Mouse (Mus musculus) adrenal gland, postnatal 25 days (tissue): ENCODE data around the gene Hs2st1. TPM values are rescaled to one million over a fixed set of nuclear protein-coding genes. Genes with fewer than 3 reads are reported as not detected.
"Not testable (repeated sequence)": the region's sequence is repeated elsewhere in the genome, so short reads cannot be mapped to it uniquely, and the experiment has no call there.

ENCODE experiments used
- DNase-seq: peaks from one replicate; pipeline ENCODE4 v3.0.0; 2021; ENCODE audit warnings: mixed read lengths
- long read RNA-seq: library from polyadenylated mRNA; stranded (forward); transcript quantifications from one replicate; pipeline ENCODE4 v2.0.0, GENCODE M21; 2021
- total RNA-seq: library from RNA; stranded (reverse); gene quantifications from 2 replicates; pipeline ENCODE4 v1.2.3, GENCODE M21; 2021

The Hs2st1 gene
- total RNA-seq: 12.9 and 19.5 TPM in 2 replicates
- long read RNA-seq, full-length matches to known transcripts: 19 of 26 reads
- long read RNA-seq, partial matches to known transcripts: 1 of 26 reads
- long read RNA-seq, other reads (novel, unspliced or antisense): 6 of 26 reads

DNA sequence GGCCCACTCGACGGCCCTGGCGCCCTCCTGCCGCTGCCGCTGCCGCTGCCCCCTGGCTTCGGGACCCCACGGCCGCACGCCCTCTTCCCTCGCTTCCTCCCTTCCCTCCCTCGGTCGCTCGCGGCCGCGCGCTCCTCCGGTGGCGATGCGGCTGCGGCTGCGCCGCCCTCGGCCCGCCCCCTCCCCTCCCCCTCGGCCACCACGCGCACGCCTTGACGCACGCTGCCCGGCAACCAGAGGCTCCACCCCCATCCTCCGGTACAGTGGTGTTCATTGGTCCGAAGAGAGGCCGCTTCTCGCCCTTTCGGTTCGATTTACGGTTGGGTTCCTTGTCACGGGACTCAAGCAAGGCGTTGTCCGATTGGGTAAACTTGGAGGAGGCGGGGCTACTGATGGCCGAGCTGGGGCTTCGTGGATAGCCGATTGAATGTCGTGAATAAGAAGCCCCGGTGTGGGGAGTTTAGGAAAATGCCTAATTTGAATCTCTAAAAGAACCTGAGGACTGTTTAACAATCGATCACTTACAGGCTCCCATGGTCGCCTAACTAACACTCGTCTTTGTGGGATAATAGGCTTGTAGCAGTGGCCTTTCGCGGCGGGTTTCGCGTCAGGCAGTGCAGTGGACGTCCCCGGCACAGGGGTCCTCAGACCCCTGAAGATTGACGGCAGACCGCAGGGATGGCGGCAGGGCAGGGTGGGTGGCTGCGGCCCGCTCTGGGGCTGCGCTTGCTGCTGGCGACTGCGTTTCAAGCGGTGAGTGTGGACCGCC, at the start of gene Hs2st1, which contains the start of gene Selenof:
Hs2st1 (minus strand) TSS at position 135 of the 769 bp plus-strand sequence.
Selenof (plus strand) TSS at position 258 of the 769 bp plus-strand sequence.
- peak; percentile 93 for DNase-seq

DNA sequence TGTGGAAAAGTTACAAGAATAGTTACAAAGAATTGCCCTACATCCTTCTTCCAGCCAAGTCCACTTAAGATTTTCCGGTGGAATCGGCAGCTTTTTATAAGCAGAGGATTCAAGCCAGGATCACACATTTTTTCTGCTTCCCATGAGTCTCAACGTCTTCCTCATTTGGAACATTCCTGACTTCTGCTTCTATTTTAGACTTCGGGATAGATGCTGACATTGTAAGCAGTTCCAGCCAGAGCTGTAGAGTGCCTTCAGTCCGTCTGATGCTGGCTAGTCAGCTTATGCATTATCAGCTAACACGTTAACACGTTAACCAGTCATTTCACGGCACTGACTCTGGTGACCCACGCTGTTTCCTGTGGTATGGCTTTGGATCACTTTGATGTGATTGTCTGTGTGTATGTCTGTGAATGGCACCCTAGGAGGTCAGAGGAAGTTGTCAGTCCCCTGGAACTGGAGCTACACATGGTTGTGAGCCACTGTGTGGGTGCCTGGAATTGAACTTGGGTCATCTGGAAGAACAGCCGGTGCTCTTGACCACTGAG, 47.7 kb upstream of the Hs2st1 start:
- no peak for DNase-seq

DNA sequence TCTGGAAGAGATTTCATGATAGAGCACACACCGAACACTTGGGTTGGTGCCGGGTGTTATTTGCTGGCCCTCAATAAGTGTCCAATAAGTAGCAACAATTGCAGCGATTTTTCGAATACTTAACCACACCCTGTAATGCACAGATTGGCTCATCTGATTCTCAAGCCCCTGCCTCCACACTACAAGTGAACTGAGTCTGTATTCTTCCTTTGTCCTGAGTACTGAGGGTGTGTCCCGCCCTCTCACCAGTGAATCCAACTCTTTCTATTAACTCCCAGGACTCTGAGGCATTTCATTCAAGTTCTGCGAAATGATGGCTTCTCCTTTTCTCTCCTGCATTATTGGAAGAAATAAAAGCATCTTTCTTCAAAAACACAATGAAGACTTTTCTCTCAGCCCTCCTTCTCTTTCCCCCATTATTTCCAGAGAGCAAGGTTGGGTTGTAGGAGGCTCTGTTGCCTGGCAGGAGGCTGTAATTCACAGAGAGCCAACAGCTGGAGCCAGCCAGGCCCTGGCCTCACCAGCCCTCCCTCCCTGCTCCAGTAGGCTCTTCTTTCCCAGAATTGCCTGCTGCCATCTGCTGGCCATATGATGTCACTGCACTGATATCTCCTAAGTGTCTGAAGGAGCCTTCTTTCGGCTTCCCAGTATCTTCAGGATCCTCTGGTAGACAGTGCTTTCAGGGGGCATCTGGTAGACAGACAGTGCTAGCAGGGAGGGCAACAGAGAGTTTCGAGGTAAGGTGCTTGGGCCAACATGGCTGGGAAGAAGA, 46.9 kb upstream of the Hs2st1 start:
- DNase-seq: peak; percentile 78

DNA sequence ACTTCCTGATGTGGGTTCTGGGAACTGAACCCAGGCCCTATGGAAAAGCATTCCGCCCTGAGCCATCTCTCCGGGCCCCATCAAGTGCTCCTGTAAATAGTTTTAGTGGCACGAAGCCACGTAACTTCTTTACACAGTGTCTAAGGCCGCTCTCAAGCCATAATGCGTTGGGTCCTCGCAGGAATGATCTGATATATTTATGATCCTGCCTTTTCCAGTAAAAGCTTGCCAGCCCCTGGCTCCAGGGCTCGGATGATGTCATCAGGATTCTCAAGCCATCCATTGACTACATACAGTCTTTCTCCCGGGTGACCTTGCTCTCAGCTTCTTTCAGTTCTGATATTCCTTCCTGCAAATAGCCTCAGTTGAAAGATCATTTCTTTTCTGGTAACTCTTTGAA, 45.5 kb upstream of the Hs2st1 start:
- peak; percentile 11 for DNase-seq

DNA sequence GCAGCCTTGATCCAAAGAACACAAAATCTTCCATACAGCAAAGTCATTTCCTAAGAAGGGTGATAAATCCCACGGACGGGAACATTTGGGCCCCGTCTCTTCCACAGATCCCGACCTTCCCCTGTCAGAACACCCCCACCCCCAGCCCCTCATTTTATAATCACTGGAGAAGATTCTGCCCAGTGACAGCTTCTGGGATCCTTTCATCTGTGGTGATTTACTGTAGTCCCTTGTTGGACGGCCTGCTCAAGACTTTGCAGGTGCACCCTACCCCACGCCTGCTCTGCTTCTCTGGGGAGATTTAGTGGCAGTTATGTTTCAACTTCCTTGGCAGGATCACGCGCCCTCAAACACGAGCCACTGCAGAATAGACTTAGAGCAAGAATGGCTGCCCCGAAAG, 44.7 kb upstream of the Hs2st1 start:
- no peak for DNase-seq

DNA sequence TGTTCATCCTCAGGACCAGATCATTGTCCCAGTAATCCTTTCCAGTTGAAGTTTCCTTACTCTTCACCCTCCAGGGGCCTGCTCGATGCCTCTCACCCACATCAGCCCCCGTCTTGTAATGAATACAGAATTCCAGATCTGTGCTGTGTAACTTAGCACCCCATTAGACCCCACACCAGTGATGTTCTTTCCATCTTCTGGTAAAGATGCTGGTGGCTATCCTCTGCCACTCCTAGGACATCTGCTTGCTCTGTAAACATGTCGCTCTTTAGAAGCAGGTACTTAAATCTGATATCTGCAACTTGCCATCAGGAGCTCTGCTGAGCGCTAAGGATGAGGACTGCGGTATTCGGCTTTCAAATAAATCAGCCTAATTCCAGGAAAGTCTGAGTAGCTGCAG, 44.3 kb upstream of the Hs2st1 start:
- DNase-seq: no peak

DNA sequence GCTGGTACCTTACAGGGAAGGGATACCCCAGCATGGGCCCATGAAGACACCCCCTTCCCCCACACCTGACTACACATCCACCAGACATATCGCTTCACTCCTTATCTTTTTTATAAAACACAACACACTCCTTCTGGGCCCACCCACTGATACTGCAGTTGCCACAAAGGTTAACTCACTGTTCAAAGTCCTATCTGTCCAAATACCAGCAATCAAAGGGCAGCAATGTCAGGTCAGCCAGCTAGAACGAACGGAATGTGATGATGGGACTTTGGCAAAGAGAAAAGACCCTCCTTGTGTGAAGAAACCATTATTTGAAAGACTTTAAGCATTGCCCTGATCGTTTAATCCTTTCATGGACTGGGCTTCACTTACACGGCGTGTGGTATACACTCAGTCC, 42.4 kb upstream of the Hs2st1 start:
- DNase-seq: no peak

DNA sequence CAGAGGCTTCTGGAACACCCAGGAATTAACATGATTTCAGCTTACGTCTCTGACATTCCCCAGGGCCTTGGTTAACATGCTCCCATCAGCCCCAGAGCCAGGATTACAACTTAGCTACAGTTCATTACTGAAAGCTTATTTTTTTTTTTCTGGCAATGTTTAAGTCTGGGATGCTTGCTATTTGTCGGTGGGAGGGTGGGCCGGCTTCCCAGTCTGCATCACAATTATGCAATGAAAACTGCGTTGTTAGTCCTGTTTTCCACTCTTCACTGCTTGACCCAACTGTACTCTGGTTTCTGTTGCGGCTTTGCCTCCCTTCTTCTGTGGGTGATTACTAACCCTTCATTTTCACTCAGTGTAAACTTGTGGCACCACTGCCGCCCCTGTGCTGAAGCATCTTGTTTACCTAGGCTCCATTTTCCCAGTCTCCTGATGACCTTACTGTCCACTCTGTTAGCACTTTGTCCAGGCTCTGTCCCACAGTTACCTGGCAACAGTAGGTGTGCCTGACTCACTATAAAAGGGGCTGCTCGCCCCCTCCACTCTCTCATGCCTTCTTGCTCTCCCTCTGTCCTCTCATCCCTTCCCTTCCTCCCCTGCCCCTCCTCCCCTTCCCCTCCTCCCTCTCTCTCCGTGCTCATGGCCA, 41.8 kb upstream of the Hs2st1 start:
- no peak for DNase-seq

DNA sequence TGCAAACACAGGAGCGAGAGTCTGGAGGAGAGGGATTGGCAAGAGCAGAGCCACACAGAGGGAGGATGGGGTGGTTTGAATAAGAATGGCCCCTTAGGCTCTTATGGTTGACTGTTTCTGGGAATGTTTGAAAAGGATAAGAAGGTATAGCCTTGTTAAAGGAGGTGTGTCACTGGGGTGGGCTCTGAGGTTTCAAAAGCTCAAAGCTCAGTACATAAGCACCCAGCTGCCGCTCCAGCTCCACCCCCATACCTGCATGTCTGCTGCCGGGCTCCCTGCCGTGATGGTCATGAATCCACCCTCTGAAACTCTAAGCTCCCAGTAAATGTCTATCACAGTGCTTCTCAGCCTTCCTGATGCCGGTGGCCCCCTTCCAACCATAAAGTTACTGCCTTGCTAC, 40.8 kb upstream of the Hs2st1 start:
- DNase-seq: no peak

DNA sequence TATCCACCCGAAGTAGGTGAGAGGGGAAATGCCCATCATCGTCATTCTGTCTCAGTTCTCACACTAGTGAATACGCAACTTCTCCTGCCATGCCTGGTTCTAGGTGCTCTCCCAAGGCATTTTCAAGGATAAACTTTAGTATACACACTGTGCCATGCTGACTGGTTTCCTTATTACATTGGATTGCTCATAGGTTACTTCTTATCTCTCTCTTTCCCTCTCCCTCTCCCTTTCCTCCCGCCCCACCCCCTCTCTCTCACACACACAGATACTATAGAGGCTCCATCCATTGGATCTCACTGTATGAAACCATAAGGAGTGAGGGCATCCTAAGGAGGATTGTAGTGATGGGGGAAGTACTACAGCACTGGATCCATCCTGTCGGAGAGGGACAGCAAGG, 38.1 kb upstream of the Hs2st1 start:
- DNase-seq: no peak

DNA sequence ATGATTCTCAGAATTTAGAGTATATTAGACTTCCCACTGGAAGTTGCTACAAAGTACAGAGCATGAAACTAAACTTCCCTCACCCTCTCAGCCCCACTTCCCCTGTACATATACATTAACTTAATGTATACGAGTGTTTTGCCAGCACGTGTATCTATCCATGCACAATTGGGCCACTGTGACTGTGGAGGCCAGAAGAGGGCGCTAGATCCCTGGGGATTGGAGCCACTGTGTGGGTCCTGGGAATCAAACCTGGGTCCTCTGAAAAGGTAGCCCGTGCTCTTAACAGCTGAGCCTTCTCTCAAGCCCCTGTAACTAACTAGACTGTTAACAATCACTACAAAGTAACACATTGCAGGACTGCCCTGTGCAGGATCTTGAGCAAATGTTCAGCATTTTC, 36.5 kb upstream of the Hs2st1 start:
- no peak for DNase-seq

DNA sequence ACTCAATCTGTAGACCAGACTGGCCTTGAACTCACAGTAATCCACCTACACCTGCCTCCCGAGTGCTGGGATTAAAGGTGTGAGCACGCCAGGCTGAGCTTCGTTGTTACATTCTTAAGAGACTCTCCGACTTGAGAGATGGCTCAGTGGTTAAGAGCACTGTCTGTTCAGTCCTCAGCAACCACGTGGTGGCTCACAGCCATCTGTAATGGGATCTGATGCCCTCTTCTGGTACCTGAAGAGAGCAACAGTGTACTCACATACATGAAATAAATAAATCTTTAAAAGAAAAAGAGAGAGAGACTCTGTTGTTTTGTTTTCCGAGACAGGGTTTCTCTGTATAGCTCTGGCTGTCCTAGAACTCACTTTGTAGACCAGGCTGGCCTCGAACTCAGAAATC, 35.8 kb upstream of the Hs2st1 start:
- not testable (repeated sequence) for DNase-seq

DNA sequence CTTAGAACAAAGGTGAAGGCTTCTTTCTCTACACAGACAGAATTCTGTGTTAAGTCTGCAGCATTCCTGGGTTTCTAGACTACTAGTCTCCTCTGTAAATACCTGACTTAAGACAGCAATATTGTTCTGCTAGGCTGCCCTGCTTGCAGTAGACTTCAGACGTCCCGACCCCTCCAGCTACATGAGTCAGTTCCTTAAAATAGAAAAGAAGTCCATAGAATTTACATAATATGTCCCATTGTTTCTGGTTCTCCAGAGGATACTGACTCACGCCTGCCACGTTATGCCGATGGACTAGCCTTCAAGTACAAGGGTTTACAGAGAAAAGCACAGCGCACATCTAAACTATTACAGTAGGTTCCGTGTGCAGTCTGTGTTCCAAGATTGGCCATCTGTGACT, 34.2 kb upstream of the Hs2st1 start:
- DNase-seq: no peak

DNA sequence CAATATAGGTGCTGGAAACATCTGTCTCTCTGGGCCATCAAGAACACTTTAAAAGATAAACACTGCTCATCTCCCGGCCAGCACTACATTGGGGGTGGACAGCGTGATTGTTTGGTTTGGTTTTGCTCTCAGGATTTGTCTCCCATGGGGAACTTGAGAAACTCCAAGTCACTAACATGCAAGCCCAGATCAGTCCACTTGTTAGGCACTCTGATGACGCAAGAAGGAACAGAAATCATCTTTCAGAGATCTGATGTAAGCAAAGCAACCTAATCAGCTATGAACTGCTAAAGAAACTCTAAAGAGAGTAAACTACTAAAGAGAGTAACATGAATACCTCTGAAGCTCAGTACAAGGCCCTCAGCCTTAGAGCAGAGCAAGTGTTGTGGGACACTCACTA, 33.6 kb upstream of the Hs2st1 start:
- DNase-seq: no peak

DNA sequence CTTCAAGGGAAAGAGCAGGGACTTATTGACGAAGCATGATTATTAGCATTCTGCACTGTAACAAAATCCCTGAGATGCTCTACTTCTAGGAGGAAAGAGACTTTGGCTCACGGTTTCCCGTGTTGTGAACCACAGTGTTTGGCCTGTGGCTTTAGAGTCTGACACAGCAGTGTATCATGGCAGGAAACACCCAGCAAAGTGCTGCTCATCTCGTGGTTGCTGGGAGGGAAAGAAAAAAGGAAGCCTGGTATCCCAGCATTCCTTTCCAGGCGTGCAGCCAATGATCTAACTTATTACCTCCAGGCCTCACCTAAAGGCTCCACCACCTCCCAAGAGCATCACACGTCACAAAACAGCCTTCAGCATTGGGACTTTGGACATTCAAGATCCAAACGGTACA, 32.8 kb upstream of the Hs2st1 start:
- no peak for DNase-seq

DNA sequence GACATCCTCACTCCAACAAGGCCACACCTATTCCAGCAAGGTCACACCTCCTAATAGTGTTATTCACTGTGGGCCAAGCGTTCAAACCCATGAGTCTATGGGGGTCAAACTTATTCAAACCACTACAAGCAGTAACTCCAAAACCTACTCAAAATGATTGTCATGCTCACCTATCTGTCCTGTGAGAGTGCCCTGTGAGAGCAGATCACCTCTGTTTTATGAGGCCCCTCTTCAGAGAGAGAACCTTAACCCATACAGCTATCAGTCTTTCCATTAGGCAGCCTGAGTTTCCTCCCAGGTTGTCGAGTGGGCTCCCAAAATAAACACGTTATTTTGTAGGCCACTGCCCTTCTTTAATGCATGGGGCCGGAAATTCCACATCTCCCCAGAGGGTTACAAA, 32.4 kb upstream of the Hs2st1 start:
- DNase-seq: no peak

DNA sequence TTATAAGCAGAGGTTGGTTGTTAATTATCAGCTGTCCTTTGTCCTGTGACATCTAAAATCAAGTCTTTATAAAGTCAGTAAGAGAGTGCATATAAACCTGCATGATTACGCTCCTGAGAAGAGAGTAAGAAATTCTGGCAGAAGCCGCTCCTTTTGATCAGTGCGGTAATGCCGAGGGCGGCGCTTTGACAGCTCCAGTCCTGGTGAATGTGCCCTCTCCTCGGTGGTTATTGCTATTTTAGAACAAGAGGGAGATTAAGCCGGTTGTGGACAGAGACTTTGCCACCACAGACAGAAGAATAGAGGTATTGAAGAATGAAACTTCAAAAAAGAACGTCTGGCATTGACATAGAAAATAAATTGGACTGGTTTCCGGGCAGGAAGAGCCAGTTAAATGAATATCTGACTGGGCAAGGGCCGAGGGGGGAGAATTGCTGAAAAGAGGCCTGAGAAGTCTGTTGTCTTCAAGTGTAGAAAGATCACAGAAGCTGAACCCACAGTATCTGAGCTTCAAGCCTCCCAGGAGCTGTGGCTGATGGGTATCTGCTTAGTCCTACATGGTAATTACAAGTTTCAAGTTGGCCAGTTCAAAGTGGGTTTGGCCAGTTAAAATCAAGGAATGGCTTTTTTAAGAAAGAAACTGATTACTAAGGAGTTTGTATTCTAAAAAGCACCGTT, 27.9 kb upstream of the Hs2st1 start:
- DNase-seq: no peak

DNA sequence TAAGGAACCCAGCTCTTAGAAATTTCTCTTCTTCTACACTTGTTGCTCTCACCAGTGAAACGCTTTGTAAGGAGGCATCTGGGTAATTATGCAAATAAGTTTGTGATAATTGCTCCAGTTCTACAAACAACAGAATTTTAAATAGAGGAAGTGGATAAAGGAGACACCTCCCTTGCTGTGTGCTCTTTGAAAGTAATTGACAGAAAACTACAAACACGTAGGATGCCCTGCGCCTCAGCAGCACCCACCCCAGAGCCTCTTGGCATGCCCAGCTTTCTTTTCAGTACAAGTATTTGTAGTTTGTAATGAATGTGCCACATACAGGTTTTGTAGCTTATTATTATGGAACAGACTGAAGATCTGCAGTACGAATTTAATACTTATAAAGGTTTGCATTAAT, 27.1 kb upstream of the Hs2st1 start:
- DNase-seq: no peak

DNA sequence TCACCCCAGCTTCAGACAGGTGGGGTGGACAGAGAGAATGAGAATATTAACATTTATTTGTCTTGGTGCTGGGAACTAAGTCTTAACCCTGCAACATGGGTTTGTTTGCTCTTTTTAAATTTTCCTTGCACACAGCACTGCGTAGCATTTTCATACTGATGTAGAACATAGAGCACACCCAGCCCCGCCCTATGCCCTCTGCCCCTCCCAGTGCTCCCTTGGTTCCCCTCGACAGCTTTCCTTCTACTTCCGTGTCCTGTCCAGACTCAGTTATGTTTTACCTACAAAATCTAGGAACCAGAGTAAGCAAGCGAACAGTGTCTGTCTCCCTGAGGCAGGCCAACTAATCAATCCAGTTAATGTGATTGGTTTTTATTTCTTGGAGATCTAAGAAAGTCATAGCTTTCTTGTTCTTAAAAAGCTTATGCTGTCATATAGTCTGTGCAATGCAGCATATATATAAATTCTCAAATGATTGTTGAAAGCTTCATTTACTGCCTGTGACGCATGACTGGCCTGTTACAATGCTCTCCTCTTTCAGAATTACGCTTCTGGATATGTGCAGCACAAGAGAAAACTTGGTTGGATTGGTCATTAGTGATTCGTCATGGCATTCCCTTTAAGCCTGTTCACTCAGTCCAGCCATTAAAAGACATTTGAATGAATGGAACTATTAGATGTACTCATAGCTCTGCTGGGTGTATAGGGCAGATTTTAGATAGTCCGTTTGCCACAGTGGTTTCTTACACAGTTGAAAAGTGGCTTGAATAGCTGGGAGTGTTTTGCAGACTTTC, 23.2 kb upstream of the Hs2st1 start:
- no peak for DNase-seq

DNA sequence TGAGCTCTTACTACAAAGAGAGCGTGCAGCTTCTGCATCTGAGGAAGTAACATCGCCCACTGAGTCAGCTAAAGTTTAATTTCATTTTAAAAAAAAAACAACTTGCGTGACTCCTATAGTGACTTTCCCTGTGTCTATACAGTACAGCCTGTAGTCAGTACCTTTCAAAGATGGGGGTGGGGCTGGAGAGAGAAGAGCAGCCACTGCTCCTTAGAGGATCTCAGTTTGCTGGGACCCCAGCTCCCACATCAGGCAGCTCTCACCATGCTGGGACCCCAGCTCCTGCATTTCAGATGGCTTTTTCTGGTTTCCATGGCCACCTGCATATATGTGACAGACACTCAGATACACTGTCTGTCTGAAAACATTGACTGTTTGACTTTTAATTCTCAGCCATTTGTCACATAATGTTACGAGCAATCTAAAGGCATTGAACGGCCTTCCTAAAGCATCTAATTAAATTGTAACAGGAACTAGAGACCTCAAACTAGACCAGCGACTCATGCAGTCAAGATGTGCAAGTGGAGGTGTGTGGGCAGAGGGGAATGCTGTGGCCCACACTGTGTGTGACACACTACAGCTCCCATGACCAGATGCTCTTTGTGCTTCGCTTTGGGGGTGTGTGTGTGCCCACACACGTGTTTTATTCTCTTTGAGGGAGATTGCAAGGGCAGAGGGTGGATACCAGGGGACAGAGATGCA, 19.4 kb upstream of the Hs2st1 start:
- DNase-seq: no peak

DNA sequence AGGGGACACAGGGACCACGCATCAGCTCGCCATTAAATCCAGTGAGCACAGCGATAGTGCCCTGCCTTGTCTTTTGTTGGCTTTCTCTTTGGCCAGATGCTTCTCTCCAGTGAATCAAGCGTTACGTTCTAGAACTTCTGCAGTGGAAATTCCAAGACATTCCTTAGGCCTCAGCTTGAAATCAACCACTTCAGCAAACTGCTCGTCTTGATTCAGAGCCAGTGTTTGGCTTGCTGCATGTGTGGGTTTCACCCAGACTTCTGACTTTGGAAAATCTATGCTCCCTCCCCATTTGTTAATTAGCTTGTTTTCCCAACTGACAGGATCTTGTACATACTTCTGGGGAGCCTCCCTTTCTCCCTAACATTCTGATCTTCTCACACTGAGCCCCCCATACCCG, 16.8 kb upstream of the Hs2st1 start:
- DNase-seq: no peak
